Mouse (Mus musculus) layer of hippocampus, adult 2 months (tissue): ENCODE measurements around the gene Hist1h4n. TPM values are rescaled to one million over a fixed set of nuclear protein-coding genes. Genes with fewer than 3 reads are reported as not detected.
"Not testable (repeated sequence)": the region's sequence is repeated elsewhere in the genome, so short reads cannot be mapped to it uniquely, and the experiment has no call there.

Experiments
- DNase-seq, 2 experiments: peaks; one replicate each; pipeline ENCODE4 v3.0.0; 2022; ENCODE audit warnings: low spot score in 2 of 2
- H3K27ac ChIP-seq: fragments of 200-600 bp; 2 replicates; pipeline ENCODE4 v1.8.1; 2022
- H3K4me3 ChIP-seq: fragments of 200-600 bp; 2 replicates; pipeline ENCODE4 v1.8.1; 2022; ENCODE audit warnings: mild to moderate bottlenecking
- CTCF ChIP-seq: fragments of 200-600 bp; conservative IDR thresholded peaks from 2 replicates; pipeline ENCODE4 v1.8.1; 2022; ENCODE audit warnings: antibody characterized with exemption, mild to moderate bottlenecking, moderate library complexity
- total RNA-seq, 2 experiments: library from RNA; stranded (reverse); gene quantifications; 2 replicates each; pipeline ENCODE4 v1.2.3; 2021

Hist1h4n gene
- total RNA-seq, 2 experiments from 2014 or later = 26.5 to 46.4 TPM

- no peak overlapping the region for H3K27ac ChIP-seq
- H3K4me3 ChIP-seq = no peak overlapping the region
- no peak for TF ChIP-seq CTCF
- DNase-seq = no peak
These were observed 3.5 kb downstream of the Hist1h4n start for GRCm38 (mm10) chr13:21828511-21828910.

- H3K4me3 ChIP-seq, H3K27ac ChIP-seq, DNase-seq: not testable (repeated sequence)
These were observed 11.7 kb downstream of the Hist1h4n start for GRCm38 (mm10) chr13:21820082-21820890.

- not testable (repeated sequence) for H3K4me3 ChIP-seq, DNase-seq, H3K27ac ChIP-seq
These were observed 19.9 kb downstream of the Hist1h4n start for GRCm38 (mm10) chr13:21812092-21812491.

GRCm38 (mm10) chr13:21811539-21811938, 20.5 kb downstream of the Hist1h4n start, which contains the start of gene Hist1h4m:
Gene Hist1h4m, plus strand, starts transcription at chr13:21811746.
- peak; percentile 46 for DNase-seq
- H3K27ac ChIP-seq, H3K4me3 ChIP-seq: not testable (repeated sequence)

- not testable (repeated sequence) for H3K4me3 ChIP-seq, H3K27ac ChIP-seq, DNase-seq
These were observed 20.9 kb downstream of the Hist1h4n start for GRCm38 (mm10) chr13:21811074-21811473.

GRCm38 (mm10) chr13:21810073-21810472, 21.9 kb downstream of the Hist1h4n start, which contains the start of the genes Hist1h2bq and Hist1h2ao:
Gene Hist1h2bq, minus strand, starts transcription at chr13:21810197.
Gene Hist1h2ao, plus strand, starts transcription at chr13:21810465.
- not testable (repeated sequence) for DNase-seq, H3K27ac ChIP-seq, H3K4me3 ChIP-seq

- H3K4me3 ChIP-seq, H3K27ac ChIP-seq, DNase-seq: not testable (repeated sequence)
These were observed 28.9 kb downstream of the Hist1h4n start for GRCm38 (mm10) chr13:21803058-21803457.

- not testable (repeated sequence) for H3K4me3 ChIP-seq, H3K27ac ChIP-seq, DNase-seq
These were observed 34.8 kb downstream of the Hist1h4n start for GRCm38 (mm10) chr13:21797163-21797562.

- H3K4me3 ChIP-seq = no peak overlapping the region
- H3K27ac ChIP-seq = no peak overlapping the region
- no peak for DNase-seq
- no peak for TF ChIP-seq CTCF
These were observed 36.4 kb downstream of the Hist1h4n start for GRCm38 (mm10) chr13:21795584-21795983.

- Histone ChIP-seq H3K4me3 (no peak overlapping the region; the same call in 1 of the 2 replicates), H3K27ac (no peak overlapping the region)
- no peak for TF ChIP-seq CTCF
- no peak for DNase-seq
These were observed 41.3 kb downstream of the Hist1h4n start for GRCm38 (mm10) chr13:21790601-21791283.

- no peak overlapping the region for H3K4me3 ChIP-seq
- no peak for DNase-seq
- no peak for TF ChIP-seq CTCF
- H3K27ac ChIP-seq = no peak overlapping the region
These were observed 42.1 kb downstream of the Hist1h4n start for GRCm38 (mm10) chr13:21789925-21790324.

GRCm38 (mm10) chr13:21787760-21788593, 44.0 kb downstream of the Hist1h4n start:
- no peak for TF ChIP-seq CTCF
- peak overlapping the region; percentile 56 for H3K4me3 ChIP-seq
- no peak for DNase-seq
- no peak overlapping the region for H3K27ac ChIP-seq
